Mouse (Mus musculus) T-helper 17 cell (primary cell): ENCODE results near the gene Vmn1r169.
"Not testable (repeated sequence)": the region's sequence is repeated elsewhere in the genome, so short reads cannot be mapped to it uniquely, and the experiment has no call there.

Experiments used
- in situ Hi-C, 2 experiments: fragments of 300-600 bp; cut with MboI, MseI; formaldehyde crosslinking; loops; 1 replicate in 1 of 2; 2 replicates in 1 of 2; pipeline ENCODE4 v1.15.1; 2025; ENCODE audit warnings: high pct_unique_total_duplicates in 2 of 2

Vmn1r169 gene

DNA sequence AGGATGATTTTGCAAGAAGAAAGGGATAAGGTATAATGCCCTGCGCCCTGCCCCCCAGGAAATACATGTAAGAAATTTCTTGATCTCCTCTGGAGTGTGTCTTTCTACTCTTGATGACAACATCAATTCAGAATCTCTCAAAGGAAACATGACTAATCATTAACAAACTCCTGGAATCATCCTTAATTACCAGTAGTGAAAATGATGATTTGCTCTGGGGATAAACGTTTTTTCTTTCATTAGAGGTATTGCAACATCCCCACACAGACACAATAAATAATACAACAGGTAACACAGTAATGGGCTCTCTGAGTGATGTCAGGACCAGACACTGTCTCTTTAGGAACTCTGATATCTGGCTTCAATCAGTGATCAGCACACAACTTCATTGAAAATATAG lies at the start of gene Vmn1r169:
Gene Vmn1r169, plus strand, starts transcription at position 301 of the 400 bp plus-strand sequence.
- in situ Hi-C loops, result loop anchor here (5.0 kb wide), 1 partner anchor 262 kb away; the partner anchor contains the start of gene Vmn1r176 (in 2 of the 2)

DNA sequence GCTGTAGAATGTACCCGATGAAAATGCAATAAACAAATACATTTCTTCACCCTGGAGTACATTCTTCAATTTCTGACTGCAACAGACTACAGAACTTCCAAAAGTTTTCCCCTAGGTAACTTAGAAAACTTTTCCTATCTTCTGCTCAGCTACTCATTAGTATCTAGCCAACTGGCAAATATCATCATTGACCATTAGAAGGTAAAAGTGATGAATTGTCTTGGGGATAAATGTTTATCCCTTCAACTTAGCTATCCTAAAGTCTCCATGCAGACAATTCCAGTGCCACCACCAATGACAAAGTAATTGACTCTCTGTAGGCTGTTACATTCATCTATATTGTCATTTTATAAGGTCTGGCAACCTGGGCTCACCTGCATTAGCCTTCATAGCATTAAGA lies 35.9 kb upstream of the Vmn1r169 start, which contains the start of gene Vmn1r168:
Gene Vmn1r168, plus strand, starts transcription at position 301 of the 400 bp plus-strand sequence.
- in situ Hi-C loops, result not testable (repeated sequence)

DNA sequence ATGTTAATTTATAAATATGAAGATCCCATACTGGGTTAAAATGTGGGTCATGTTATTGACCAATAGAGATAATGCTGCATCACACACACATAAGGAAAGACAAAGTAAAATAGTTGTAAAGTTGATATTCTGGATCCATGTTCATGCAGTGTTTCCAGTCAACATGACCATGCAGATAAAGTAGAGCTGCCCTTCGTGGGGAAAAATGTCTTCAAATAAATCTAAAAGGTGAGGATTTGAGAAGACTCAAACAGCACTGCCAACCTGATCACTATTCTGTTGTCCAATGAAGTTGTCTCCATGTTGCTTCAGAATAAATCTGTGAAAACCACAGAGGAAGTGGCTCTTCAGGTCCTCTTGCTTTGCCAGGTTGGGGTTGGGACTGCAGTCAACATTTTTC lies 30.5 kb downstream of the Vmn1r169 start, which contains the start of gene Vmn1r170:
Gene Vmn1r170, plus strand, starts transcription at position 301 of the 400 bp plus-strand sequence.
- in situ Hi-C loops, result not testable (repeated sequence)
